Mouse (Mus musculus) fibroblast of lung, adult 2 months (primary cell): ENCODE results near the gene Olfr93.
"Not testable (repeated sequence)": the region's sequence is repeated elsewhere in the genome, so short reads cannot be mapped to it uniquely, and the experiment has no call there.

Experiments used
- DNase-seq: peaks from one replicate; pipeline ENCODE4 v3.0.0-alpha.2; 2011; ENCODE audit warnings: low read depth

Gene Olfr93

DNA sequence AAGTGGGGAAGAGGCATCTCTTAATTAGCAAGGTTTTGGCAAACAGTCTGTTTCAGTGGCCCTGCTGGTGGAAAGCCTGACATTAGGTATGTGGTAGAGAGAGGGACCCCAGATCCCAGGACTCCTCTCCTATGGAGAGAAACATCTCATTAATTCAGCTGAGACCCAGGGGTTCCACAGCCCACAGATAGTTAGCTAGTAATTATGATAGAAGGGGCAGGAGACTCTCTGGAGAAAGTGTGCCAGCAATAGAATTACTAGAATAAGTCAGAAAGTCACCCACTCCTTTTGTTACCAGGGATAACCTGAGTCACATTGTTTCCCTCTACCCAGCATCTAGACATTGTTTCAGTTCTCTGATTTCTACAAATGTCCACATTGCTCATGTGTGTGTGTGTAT is at the start of gene Olfr93:
Olfr93 (minus strand) TSS at position 101 of the 400 bp plus-strand sequence.
- DNase-seq, result no peak

DNA sequence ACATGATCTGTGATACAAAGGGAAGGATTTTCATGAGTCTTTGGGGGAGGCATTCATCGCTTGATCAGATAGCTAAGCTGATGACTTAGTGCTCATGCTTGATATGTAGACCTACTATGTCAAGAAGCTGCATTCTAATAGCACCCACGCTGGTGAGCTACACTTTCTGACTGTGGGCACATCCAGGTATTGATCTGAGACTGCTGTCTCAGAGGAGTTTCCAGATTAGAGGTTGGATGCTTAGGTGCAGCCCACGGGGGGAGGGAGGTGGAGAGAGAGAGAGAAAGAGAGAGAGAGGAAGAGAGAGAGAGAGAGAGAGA is 42.6 kb upstream of the Olfr93 start:
- DNase-seq, result no peak

DNA sequence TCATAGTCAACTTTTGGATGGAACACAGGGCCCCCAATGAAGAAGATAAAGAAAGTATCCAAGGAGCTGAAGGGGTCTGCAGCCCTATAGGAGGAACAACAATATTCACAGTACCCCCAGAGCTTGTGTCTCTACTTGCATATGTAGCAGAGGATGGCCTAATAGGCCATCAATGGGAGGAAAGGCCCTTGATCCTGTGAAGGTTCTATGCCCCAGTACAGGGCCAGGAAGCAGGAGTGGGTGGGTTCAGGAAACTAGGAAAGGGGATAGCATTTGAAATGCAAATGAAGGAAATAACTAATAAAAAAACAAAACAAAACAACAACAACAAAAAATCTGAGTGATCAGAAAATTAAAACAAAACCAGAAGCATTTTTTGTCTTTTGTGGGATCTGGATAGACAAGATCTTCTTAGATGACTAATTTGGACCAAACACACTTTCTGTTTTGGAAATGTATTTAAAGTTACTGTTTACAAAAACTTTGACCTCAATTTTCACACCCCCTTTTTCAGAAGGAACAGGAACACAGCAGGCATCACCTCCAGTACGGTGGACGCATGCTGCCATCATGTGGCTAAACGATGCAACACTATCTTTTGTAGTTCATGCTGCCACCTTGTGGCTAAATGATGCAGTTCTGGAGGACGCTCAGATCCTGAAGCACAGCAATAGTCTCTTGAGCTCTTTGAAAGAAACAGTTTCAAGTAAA is 42.1 kb upstream of the Olfr93 start:
- DNase-seq, result peak; percentile 42

DNA sequence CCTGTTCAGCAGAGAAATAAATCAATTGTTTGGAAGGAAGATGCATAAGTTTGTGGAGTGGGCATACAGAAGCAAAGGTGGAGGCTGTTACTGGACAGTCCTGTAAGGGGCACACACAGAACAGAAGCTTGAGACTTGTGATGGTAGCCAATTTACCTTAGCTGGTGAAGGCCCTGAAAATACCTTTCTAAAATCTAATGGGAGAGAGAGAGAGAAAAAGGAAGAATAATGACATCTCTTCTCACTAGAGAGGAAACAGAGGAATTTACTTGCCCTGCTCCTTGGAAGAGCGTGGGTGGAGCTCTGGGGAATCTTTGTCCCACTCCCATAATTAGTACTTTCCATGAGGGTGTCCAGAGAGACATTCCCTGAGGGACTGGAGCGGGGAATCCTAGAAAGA is 39.6 kb upstream of the Olfr93 start, which contains the start of gene Olfr94:
Olfr94 (minus strand) TSS at position 101 of the 400 bp plus-strand sequence.
- DNase-seq, result no peak

DNA sequence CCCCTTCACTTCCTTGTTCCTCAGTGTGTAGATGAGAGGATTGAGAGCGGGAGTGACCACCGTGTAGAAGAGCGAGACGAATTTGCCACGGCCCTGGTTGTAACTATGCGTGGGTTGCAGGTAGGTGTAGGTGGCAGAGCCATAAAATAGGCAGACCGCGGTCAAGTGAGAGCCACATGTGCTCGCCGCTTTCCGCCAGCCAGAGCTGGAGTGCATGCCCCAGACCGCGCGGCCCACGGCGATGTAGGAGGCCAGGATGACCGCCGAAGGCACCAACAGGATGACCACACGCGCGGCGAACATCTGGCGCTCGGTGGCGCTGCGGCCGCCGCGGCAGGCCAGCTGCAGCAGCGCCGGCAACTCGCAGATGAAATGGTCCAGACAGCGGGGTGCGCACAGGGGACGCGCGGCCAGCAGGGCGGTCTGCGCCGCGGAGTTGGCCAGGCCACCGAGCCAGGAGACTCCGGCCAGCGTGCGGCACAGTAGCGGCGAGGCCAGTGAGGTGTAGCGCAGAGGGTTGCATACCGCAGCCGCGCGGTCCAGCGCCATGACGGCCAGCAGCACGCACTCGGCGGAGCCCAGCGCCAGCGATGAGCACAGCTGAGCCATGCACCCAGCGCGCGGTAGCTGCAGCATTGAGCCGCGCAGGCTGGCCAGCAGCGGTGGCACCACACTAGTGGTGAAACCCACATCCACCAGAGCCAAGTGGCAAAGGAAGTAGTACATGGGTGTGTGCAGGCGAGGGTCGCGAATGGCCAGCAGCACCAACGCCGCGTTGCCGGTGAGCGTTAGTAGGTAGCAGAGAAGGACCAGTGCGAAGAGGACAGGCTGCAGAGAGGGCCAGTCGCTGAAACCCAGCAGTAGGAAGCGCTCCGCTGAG is 35.8 kb upstream of the Olfr93 start:
- DNase-seq, result no peak

DNA sequence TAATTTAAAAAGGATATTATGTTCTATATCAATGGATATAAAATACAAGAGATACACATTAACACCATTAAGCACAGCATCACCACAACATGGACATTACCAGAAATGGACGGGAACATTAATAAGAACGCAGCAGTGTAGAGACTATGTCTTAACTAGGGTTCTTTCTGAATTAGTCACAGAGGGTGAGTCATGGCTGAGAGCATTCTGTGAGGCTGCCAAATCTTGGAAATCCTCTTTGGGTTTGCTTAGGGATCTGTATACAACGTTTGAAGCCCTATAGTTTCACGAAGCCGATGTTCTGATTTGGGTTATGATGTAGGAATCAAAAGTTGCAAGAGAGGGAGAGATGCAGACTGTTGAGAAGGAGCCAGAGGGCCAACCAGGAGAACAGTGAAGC is 33.5 kb upstream of the Olfr93 start:
- peak; percentile 44 for DNase-seq

DNA sequence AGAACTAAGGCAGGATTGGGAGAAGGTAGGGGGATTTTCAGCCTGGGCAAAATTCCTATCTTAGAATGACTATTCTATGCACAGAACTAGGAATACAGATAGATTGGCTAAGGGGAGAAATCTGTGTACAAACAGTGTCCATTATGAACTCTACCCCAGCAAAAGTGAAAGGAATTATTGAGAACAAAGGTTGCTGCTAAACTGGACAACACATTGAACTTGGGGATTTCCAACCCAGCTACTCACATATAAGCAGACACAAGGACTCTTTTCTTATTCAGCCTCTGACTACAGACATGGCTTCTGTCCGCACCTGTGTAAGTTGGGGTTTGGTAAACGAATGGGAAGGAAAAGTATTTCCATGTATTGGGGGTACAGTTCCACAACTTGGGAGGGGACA is 32.4 kb upstream of the Olfr93 start, which contains the start of gene Ubd:
Ubd (plus strand) TSS at position 237 of the 400 bp plus-strand sequence.
- DNase-seq, result no peak

DNA sequence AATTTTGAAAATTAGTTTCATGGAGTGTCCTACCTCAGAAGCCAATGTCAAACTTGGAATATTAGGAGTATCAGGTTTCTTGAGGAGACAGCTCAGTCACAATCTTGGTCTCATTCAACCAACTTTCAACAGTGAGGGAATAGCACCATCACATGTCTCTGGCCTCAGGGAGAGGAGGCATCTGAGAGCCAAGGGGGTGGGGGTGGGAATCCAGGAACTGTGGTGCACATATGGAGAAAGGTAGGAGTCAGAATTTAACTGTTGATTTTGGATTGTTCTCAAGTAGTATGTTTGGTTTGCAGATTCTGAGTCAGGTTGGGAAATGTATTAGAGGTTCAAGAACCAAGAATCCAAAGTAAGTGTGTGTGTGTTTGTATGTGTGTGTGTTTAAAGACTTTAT is 31.7 kb upstream of the Olfr93 start:
- no peak for DNase-seq

DNA sequence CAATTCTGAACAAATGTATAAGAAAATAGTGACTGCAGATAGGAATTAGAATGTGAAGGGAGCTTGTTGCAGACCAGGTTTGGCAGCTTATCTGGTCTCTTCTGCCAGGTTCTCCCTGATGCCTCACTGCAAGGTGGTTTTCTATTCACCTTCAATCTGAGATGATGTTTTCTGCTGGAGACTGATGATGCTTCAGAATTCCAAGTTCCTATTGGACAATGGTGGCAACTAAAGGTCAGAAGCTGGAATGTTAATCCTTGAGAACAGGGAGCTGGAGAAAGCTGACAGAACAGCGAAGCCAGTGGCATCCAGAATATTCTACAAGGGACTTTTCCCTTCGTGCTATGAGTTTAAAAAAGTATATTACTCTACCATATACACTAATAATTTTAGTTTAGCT is 29.4 kb upstream of the Olfr93 start:
- DNase-seq, result no peak

DNA sequence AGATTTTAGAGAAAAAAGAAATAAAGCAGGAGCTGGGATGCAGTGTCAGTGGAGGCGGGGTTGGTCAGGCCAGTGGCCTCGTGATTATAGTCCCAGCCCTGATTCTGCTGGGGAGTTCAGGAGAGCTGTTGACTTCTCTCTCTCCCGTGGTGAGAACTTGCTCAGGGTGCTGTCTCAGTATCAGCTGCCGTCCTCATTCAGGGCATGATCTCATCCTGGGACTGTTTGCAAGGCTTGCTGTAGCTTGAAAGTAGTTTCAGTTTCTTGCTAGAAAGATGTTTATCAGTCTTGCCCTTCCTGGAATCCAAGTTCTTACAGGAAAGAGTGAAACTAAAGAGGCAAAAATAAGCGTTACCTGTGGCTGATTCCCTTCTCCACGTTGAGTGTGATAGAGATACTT is 24.2 kb upstream of the Olfr93 start:
- DNase-seq, result no peak

DNA sequence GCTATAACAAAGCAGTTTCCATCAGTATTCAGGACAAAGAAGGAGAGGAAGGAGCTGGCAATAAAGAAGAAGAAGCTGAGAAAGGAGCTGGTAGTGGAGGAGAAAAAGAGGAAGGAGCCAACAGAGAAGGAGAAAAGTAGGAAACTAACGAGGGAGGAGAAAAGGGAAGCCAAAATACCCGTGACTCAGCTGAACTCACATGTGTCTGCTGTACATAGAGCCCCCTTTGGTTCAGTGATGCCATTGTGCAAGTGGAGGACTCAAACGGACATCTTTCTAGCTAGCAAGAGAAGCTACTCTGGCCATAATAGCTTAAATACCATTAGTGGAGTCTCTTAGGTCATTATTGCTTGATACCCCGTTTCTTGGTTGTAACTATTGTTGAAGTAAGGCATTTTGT is 29.9 kb downstream of the Olfr93 start:
- DNase-seq, result not testable (repeated sequence)

DNA sequence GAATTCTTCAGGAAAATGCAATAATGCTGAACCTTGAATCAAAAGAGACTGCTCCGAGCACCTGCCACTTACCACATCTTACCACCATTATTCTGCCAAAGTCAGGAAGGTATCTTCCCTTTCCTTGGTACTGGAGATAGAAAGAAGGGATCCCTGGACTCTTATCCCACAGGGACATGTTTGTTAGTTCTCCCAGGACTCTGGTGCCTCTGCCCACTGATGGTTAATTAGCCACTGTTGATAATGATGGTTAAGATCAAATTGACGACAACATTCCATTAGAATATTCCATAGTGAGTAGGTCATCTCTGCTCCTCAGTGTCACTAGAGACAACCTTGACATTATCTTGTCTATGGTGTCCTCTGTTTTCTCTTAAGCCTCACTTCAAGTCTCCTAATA is 41.3 kb downstream of the Olfr93 start, which contains the start of gene Olfr92:
Olfr92 (minus strand) TSS at position 101 of the 400 bp plus-strand sequence.
- DNase-seq, result no peak

DNA sequence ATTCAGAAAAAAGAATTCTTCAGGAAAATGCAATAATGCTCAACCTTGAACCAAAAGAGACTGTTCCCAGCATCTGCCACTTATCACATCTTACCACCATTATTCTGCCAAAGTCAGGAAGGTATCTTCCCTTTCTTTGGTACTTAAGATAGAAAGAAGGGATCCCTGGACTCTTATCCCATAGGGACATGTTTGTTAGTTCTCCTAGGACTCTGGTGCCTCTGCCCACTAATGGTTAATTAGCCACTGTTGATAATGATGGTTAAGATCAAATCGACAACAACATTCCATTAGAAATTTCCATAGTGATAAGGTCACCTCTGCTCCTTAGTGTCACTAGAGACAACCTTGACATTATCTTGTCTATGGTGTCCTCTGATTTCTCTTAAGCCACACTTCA is 63.1 kb downstream of the Olfr93 start, which contains the start of gene Olfr91:
Olfr91 (minus strand) TSS at position 101 of the 400 bp plus-strand sequence.
- no peak for DNase-seq

DNA sequence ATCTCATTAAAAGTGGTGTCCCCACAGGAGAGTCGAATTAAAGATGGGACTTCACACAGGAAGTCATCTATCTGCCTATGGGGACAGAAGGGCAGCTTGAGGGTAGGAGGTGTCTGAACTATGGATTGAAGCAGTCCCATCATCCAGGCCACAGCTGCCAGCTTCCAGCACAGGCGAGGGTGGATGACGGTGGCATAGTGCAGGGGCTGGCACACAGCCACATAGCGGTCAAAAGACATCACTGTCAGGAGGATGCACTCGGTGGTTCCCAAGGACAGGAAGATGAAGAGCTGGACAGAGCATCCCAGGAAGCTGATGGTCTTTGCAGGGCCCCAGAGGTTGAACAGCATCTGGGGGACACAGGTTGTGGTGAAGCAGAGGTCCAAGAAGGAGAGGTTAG is 68.0 kb downstream of the Olfr93 start:
- no peak for DNase-seq

DNA sequence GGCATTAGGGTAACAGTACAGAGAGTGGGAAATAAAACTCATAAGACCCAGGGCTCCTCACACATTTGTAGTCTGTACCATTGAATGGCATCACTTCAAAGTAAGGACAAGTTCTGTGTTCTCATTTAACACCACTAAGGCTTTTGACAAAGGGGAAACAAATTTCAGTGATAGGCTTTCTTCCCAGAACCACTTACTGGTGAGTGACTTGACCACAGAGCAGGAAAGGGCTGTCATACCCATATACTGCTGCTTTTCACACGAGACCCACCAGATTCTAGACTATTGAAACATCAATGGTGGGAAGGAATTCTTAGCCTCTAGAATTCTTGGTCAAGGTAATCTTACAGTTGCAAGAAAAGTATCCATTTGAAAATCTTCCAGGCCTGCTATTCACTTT is 69.1 kb downstream of the Olfr93 start:
- DNase-seq, result no peak
